Mouse (Mus musculus) G1E (cell line): ENCODE measurements around the gene Tmem209. TPM values are rescaled to one million over a fixed set of nuclear protein-coding genes. Genes with fewer than 3 reads are reported as not detected.

Experiments used
- ATAC-seq: 2 replicates; pipeline ENCODE4 v1.8.0; 2016; ENCODE audit warnings: mild to moderate bottlenecking; ENCODE audit not compliant: insufficient number of reproducible peaks, poor library complexity, low FRiP score, severe bottlenecking; ENCODE audit errors: extremely low read depth
- DNase-seq: peaks from one replicate; pipeline ENCODE4 v3.0.0; 2012; ENCODE audit warnings: low spot score
- H3K27me3 ChIP-seq: 2 replicates; pipeline ENCODE4 v1.6.1; 2012; ENCODE audit warnings: mild to moderate bottlenecking, low read length, inconsistent platforms; ENCODE audit not compliant: insufficient read depth
- H3K36me3 ChIP-seq: replicated peaks from 2 replicates; pipeline ENCODE3; 2012; ENCODE audit warnings: mild to moderate bottlenecking, inconsistent platforms
- H3K4me1 ChIP-seq: 2 replicates; pipeline ENCODE4 v1.6.1; 2012; ENCODE audit warnings: low read depth, low read length, inconsistent platforms, mixed read lengths; ENCODE audit not compliant: insufficient read depth
- H3K4me3 ChIP-seq: 2 replicates; pipeline ENCODE4 v1.5.1; 2012; ENCODE audit warnings: low read depth, mild to moderate bottlenecking, inconsistent platforms, low read length, moderate library complexity, mixed read lengths
- H3K9me3 ChIP-seq: replicated peaks from 2 replicates; pipeline ENCODE4 v1.6.1; 2012; ENCODE audit warnings: inconsistent platforms
- CTCF ChIP-seq: IDR thresholded peaks from 2 replicates; pipeline ENCODE4 v1.5.1; 2012; ENCODE audit warnings: low read depth, low read length, inconsistent platforms, mixed read lengths
- GATA1 ChIP-seq: IDR thresholded peaks from 2 replicates; pipeline ENCODE4 v1.6.1; 2012; ENCODE audit warnings: borderline replicate concordance, low read length, inconsistent platforms, mixed read lengths
- GATA2 ChIP-seq: IDR thresholded peaks from 2 replicates; pipeline ENCODE4 v1.6.1; 2012; ENCODE audit warnings: low read depth, low read length, inconsistent platforms, borderline replicate concordance
- POLR2AphosphoS5 ChIP-seq: IDR thresholded peaks from 2 replicates; pipeline ENCODE4 v1.6.1; 2012; ENCODE audit warnings: low read depth, low read length, inconsistent platforms; ENCODE audit not compliant: insufficient replicate concordance
- TAL1 ChIP-seq: conservative IDR thresholded peaks from 2 replicates; pipeline ENCODE4 v1.6.1; 2012; ENCODE audit warnings: low read depth, low read length, inconsistent platforms, mixed read lengths
- polyA plus RNA-seq: library from polyadenylated mRNA; stranded (reverse); fragments of >175 nt; gene quantifications from 2 replicates; pipeline ENCODE4 v1.2.3, GENCODE M21; 2012
- total RNA-seq, 2 experiments: library from RNA; stranded (forward) in 1 of 2; stranded (reverse) in 1 of 2; fragments of 200-1000 nt in 1 of 2; fragments of >200 nt in 1 of 2; fragmentation: Nextera tagmentation in 1 of 2; gene quantifications; 2 replicates each; pipeline ENCODE4 v1.2.3; 2014 to 2017

Tmem209 gene
- total and polyA plus RNA-seq, 3 experiments, result 2.6 to 120 (median 36.8) TPM

DNA sequence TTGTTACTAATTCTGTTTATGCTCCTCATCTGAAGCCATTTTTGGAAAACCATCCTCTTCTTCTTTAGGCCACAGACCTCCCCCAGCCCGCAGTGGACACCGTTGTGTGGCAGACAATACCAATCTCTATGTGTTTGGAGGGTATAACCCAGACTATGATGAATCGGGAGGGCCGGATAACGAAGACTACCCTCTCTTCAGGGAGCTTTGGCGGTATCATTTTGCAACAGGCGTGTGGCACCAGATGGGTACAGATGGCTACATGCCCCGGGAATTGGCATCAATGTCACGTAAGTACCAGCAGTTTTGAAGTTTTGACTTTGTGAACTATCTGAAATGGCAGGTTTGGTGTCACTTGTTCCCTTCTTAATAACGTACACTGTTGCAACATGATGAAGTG lies 70.0 kb downstream of the Tmem209 start:
- ATAC-seq, result no peak

DNA sequence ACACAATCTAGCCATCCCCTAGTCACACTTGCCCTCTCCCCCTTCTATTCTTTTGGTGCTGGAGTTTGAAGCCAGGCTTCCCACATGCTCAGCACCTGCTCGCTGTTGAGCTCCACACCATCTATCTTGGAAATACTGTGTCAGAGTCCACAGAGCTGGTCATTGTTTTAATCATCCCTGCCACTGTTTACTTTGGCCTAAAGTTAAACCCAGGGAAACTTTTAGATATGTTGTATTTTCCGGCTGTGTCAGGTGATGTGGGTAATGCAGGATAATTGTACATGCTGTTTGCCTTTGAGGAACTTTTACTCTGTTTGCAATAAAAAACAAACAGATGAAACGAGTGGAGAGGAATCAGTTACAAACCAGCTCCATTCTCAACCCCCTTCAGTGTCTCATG lies 72.5 kb downstream of the Tmem209 start:
- TF ChIP-seq TAL1 (no peak), GATA2 (no peak), POLR2AphosphoS5 (no peak), CTCF (no peak), GATA1 (no peak)
- Histone ChIP-seq H3K4me1 (no peaks in the 10 kb centered on the region), H3K9me3 (no peaks in the 10 kb centered on the region), H3K4me3 (no peak overlapping the region), H3K36me3 (peaks cover 47% of the 10 kb centered on the region), H3K27me3 (no peaks in the 10 kb centered on the region)
- DNase-seq, result no peak
- no peak for ATAC-seq

More for the DNA sequence above, 70.0 kb downstream of the Tmem209 start:
- H3K27me3 ChIP-seq, result no peaks in the 10 kb centered on the region
- no peaks in the 10 kb centered on the region for H3K4me1 ChIP-seq
- no peak for TF ChIP-seq CTCF
- no peak for TF ChIP-seq TAL1
- TF ChIP-seq POLR2AphosphoS5, result no peak
- no peak for TF ChIP-seq GATA2
- TF ChIP-seq GATA1, result no peak
- H3K9me3 ChIP-seq, result no peaks in the 10 kb centered on the region
- H3K4me3 ChIP-seq, result no peak overlapping the region
- H3K36me3 ChIP-seq, result peaks cover 59% of the 10 kb centered on the region
- no peak for DNase-seq

DNA sequence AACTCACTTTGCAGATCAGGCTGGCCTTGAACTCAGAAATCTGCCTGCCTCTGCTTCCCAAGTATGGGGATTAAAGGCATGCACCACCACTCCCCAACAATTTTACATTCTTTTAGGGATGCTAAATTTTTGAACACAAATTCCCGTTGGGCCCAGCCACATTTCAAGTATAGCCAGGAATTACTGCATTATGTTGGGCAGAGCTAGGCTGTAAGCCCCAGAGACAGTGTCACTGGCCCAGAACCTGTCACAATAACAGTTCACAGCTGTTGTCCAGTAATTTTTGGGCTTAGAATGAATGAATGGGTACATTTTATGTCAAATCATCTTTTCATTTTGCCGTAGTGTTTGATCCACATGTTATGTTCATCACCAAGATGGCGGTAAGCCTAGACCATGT lies 73.1 kb downstream of the Tmem209 start:
- H3K27me3 ChIP-seq, result no peaks in the 10 kb centered on the region
- ATAC-seq (no peak), DNase-seq (no peak)
- H3K9me3 ChIP-seq, result no peaks in the 10 kb centered on the region
- no peak for TF ChIP-seq TAL1
- TF ChIP-seq POLR2AphosphoS5, result no peak
- TF ChIP-seq GATA1, result no peak
- no peak for TF ChIP-seq GATA2
- no peaks in the 10 kb centered on the region for H3K4me1 ChIP-seq
- peaks cover 44% of the 10 kb centered on the region for H3K36me3 ChIP-seq
- no peak overlapping the region for H3K4me3 ChIP-seq

DNA sequence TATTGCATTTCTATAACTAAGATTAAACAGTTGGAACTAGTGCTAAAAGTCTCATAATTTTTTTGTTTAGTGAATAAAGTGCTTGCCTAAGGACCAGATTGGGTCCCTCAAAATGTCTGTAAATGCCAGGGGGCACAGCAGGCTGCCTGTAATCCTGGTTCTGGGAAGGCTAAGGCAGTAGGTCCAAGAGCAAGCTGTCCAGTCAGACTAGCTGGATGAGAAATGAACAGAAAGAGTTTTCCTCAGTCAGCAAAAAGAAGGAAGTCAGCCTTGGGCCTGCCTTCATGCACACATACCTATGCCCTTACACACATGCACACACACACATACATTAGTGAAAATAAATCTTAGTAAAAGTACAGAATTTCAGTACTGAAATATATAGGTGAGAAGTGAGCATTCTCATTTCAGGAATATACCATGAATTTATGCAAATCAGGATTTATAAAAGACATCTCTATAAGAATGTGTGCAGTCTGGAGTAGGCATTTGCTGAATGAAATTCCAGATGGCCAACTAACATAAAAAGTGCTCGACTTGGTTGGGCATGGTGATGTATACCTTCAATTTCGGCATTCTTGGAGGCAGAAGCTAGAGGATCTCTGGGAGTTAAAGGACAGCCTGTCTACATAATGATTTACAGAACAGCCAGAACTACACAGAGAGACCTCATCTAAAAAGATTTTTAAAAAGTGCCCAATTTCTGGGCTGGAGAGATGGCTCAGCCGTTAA lies 77.0 kb downstream of the Tmem209 start:
- no peak for TF ChIP-seq CTCF
- Histone ChIP-seq H3K27me3 (no peaks in the 10 kb centered on the region), H3K9me3 (no peaks in the 10 kb centered on the region), H3K4me1 (peaks cover 5% of the 10 kb centered on the region; the same call in 1 of the 2 replicates), H3K4me3 (no peak overlapping the region), H3K36me3 (peaks cover 40% of the 10 kb centered on the region)
- DNase-seq, result no peak
- no peak for ATAC-seq

Other genes starting within 250 kb of the Tmem209 start
- 32.0 and 48.0 TPM in 2 replicates for gene Ube2h, start 205.2 kb downstream of the Tmem209 start, total RNA-seq (2014; fragmentation: Nextera tagmentation)
- 17.0 and 23.0 TPM in 2 replicates for gene Ube2h, start 205.2 kb downstream of the Tmem209 start, total RNA-seq (2017)
- gene Ube2h, start 205.2 kb downstream of the Tmem209 start, polyA plus RNA-seq, result 38.7 and 56.7 TPM in 2 replicates
- 22.0 and 34.2 TPM in 2 replicates for gene Zc3hc1, start 118.8 kb downstream of the Tmem209 start, total RNA-seq (2014; fragmentation: Nextera tagmentation)
- 44.5 and 53.0 TPM in 2 replicates for gene Zc3hc1, start 118.8 kb downstream of the Tmem209 start, total RNA-seq (2017)
- 63.6 and 71.3 TPM in 2 replicates for gene Zc3hc1, start 118.8 kb downstream of the Tmem209 start, polyA plus RNA-seq
- 45.7 and 48.8 TPM in 2 replicates for gene Klhdc10, start 107.9 kb downstream of the Tmem209 start, total RNA-seq (2014; fragmentation: Nextera tagmentation)
- gene Klhdc10, start 107.9 kb downstream of the Tmem209 start, total RNA-seq (2017), result 30.2 and 33.3 TPM in 2 replicates
- 19.9 and 25.8 TPM in 2 replicates for gene Klhdc10, start 107.9 kb downstream of the Tmem209 start, polyA plus RNA-seq
- gene Ssmem1, start 66 bp upstream of the Tmem209 start, total RNA-seq (2014; fragmentation: Nextera tagmentation), result not detected in 2 replicates
- 0.33 TPM in 1 of 2 replicates, not detected in the other for gene Ssmem1, start 66 bp upstream of the Tmem209 start, total RNA-seq (2017)
- not detected in 2 replicates for gene Ssmem1, start 66 bp upstream of the Tmem209 start, polyA plus RNA-seq
- gene Cpa2, start 31.8 kb upstream of the Tmem209 start, total RNA-seq (2014; fragmentation: Nextera tagmentation), result not detected in 2 replicates
- gene Cpa2, start 31.8 kb upstream of the Tmem209 start, total RNA-seq (2017), result 0.23 TPM in 1 of 2 replicates, not detected in the other
- not detected in 2 replicates for gene Cpa2, start 31.8 kb upstream of the Tmem209 start, polyA plus RNA-seq
- not detected in 2 replicates for gene Cpa4, start 58.6 kb upstream of the Tmem209 start, total RNA-seq (2014; fragmentation: Nextera tagmentation)
- gene Cpa4, start 58.6 kb upstream of the Tmem209 start, total RNA-seq (2017), result 0.05 TPM in 1 of 2 replicates, not detected in the other
- gene Cpa4, start 58.6 kb upstream of the Tmem209 start, polyA plus RNA-seq, result not detected in 2 replicates
- gene Cpa5, start 101.2 kb upstream of the Tmem209 start, total RNA-seq (2014; fragmentation: Nextera tagmentation), result not detected in 2 replicates
- not detected in 2 replicates for gene Cpa5, start 101.2 kb upstream of the Tmem209 start, total RNA-seq (2017)
- not detected in 2 replicates for gene Cpa5, start 101.2 kb upstream of the Tmem209 start, polyA plus RNA-seq
- not detected in 2 replicates for gene Cpa1, start 129.4 kb upstream of the Tmem209 start, total RNA-seq (2014; fragmentation: Nextera tagmentation)
- gene Cpa1, start 129.4 kb upstream of the Tmem209 start, total RNA-seq (2017), result not detected in 2 replicates
- gene Cpa1, start 129.4 kb upstream of the Tmem209 start, polyA plus RNA-seq, result not detected in 2 replicates
- 18.3 and 28.3 TPM in 2 replicates for gene Cep41, start 184.0 kb upstream of the Tmem209 start, total RNA-seq (2014; fragmentation: Nextera tagmentation)
- gene Cep41, start 184.0 kb upstream of the Tmem209 start, total RNA-seq (2017), result 8.8 and 14.6 TPM in 2 replicates
- gene Cep41, start 184.0 kb upstream of the Tmem209 start, polyA plus RNA-seq, result 32.6 and 34.5 TPM in 2 replicates
- gene Mest, start 213.8 kb upstream of the Tmem209 start, total RNA-seq (2014; fragmentation: Nextera tagmentation), result not detected in 2 replicates
- 0.29 and 0.49 TPM in 2 replicates for gene Mest, start 213.8 kb upstream of the Tmem209 start, total RNA-seq (2017)
- gene Mest, start 213.8 kb upstream of the Tmem209 start, polyA plus RNA-seq, result 0.57 and 0.90 TPM in 2 replicates